Mouse (Mus musculus) CH12.LX (cell line): ENCODE measurements around the gene Gprc6a.

Experiments used
- CHD2 ChIP-seq: IDR thresholded peaks from 2 replicates; pipeline ENCODE4 v1.6.1; 2011; ENCODE audit warnings: low read length, improper control_type of control experiment
- CTCF ChIP-seq, 2 experiments: IDR thresholded peaks in 1 of 2; conservative IDR thresholded peaks in 1 of 2; 2 replicates each; pipeline ENCODE4 v1.5.1; 2011 to 2012; ENCODE audit warnings: low read depth in 2 of 2, low read length in 2 of 2, improper control_type of control experiment in 1 of 2, inconsistent platforms in 1 of 2, mild to moderate bottlenecking in 1 of 2, moderate library complexity in 1 of 2
- EP300 ChIP-seq: IDR thresholded peaks from 2 replicates; pipeline ENCODE4 v1.6.1; 2011; ENCODE audit warnings: low read length, improper control_type of control experiment
- HCFC1 ChIP-seq: IDR thresholded peaks from 2 replicates; pipeline ENCODE4 v1.6.1; 2012; ENCODE audit warnings: low read depth, mild to moderate bottlenecking, inconsistent platforms, low read length, improper control_type of control experiment
- KAT2A ChIP-seq: IDR thresholded peaks from 2 replicates; pipeline ENCODE4 v1.6.1; 2012; ENCODE audit warnings: low read length, improper control_type of control experiment, inconsistent platforms; ENCODE audit not compliant: insufficient replicate concordance
- PAX5 ChIP-seq: IDR thresholded peaks from 2 replicates; pipeline ENCODE4 v1.6.1; 2012; ENCODE audit warnings: low read length, inconsistent platforms, mixed read lengths
- POLR2A ChIP-seq: IDR thresholded peaks from 2 replicates; pipeline ENCODE4 v1.6.1; 2011; ENCODE audit warnings: low read depth, mild to moderate bottlenecking, improper control_type of control experiment, low read length
- POLR2AphosphoS2 ChIP-seq: IDR thresholded peaks from 2 replicates; pipeline ENCODE4 v1.6.1; 2011; ENCODE audit warnings: low read depth, low read length, improper control_type of control experiment
- SIN3A ChIP-seq: IDR thresholded peaks from 2 replicates; pipeline ENCODE4 v1.6.1; 2012; ENCODE audit warnings: low read length, improper control_type of control experiment, inconsistent platforms
- TCF12 ChIP-seq: IDR thresholded peaks from 2 replicates; pipeline ENCODE4 v1.6.1; 2014; ENCODE audit warnings: low read depth, mild to moderate bottlenecking, inconsistent platforms, low read length, improper control_type of control experiment
- USF1 ChIP-seq: IDR thresholded peaks from 2 replicates; pipeline ENCODE4 v1.6.1; 2014; ENCODE audit warnings: low read depth, mild to moderate bottlenecking, inconsistent platforms, low read length, improper control_type of control experiment

GRCm38 (mm10) chr10:51631411-51632136 lies at the start of gene Gprc6a:
- no peak for TF ChIP-seq EP300
- TF ChIP-seq POLR2A, result no peak
- no peak for TF ChIP-seq PAX5
- TF ChIP-seq CTCF (conservative IDR thresholded peaks at IDR 0.05 in 1 of 2, IDR thresholded peaks at IDR 0.05 in 1 of 2; ENCODE audit: low read depth in 2 of 2, low read length in 2 of 2), result no peak
- no peak for TF ChIP-seq HCFC1
- no peak for TF ChIP-seq CHD2
- no peak for TF ChIP-seq POLR2AphosphoS2
- no peak for TF ChIP-seq USF1
- TF ChIP-seq KAT2A, result no peak
- TF ChIP-seq SIN3A, result no peak
- no peak for TF ChIP-seq TCF12
